Mouse (Mus musculus) lung, adult 18-20 months (tissue): Measurements from ENCODE around the gene Pcnp.
"Not testable (repeated sequence)": the region's sequence is repeated elsewhere in the genome, so short reads cannot be mapped to it uniquely, and the experiment has no call there.

Experiments used
- DNase-seq, 2 experiments: peaks; one replicate each; pipeline ENCODE4 v3.0.0; 2022; ENCODE audit warnings: mixed read lengths in 2 of 2

Pcnp gene

DNA sequence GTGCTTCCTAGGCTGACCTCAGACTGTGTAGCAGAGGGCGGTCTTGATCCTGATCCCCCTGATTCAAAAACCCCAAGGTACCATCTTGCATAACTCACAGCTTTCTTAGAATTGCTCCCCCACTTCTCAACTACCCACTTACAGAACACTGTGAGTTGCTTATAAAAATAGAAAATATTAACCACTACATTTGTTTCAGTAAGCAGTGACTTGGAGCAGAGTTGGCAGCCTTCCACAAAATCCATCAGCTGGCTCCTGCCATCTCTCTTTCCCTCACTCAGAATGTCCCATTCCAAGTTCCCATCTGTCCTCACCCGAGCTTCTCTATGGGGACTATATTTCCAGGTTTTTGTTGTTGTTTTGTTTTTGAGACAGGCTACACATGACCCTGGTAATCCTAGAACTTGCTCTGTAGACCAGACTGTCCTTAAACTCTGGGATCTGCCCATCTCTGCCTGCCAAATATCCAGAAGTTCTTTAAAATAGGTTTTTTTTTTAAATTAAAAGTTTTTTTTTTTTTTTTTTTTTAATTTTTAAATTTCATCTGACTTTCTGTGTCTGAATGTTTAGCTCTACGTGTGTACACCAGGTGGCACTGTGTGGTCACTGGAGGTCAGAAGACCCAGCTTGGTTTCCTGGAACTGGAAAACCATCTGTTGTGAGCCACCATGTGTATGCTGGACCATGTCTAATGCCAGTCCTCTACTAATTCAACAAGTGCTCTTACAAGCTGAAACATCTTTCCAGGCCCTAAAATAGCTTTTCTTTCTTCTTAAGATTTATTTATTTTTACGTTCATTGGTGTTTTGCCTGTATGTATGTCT is 65.2 kb downstream of the Pcnp start:
- peak; percentile 28 to 58 for DNase-seq

DNA sequence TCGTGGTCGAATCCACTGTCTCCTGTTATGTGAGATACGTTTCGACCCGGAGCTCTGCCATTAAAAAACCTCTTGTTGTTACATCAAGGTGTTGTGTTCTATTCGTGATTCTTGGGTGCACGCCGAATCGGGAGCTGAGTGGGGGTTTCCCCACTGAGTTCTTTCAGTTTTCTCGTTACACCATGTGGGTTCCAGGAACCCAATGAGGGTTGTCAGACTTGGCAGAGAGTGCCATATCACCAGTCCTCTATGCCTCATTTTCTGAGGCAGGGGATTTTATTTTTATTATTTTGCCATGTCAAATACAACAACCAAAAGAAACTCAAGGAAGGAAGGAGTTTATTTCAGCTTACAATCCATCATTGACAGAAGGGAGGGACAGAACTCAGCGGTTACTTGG is 66.5 kb downstream of the Pcnp start:
- DNase-seq = not testable (repeated sequence)
